Mouse (Mus musculus): ENCODE results near the gene Manbal.

GRCm38 (mm10) chr2:157418609-157419071, 51.2 kb downstream of the Manbal start:
- TF ChIP-seq POLR2A (IDR thresholded peaks at IDR 0.05; ENCODE audit: low read depth, low read length) (no peak), CTCF (conservative IDR thresholded peaks at IDR 0.05; ENCODE audit: insufficient read depth, insufficient read length, low read depth, low read length) (no peak)

Measured in kidney, adult 2 months (tissue).